Mouse (Mus musculus) T-helper 17 cell (primary cell): ENCODE data around the gene Fmnl2.

Experiments
- in situ Hi-C, 2 experiments: fragments of 300-600 bp; cut with MboI, MseI; formaldehyde crosslinking; loops; 1 replicate in 1 of 2; 2 replicates in 1 of 2; pipeline ENCODE4 v1.15.1; 2025; ENCODE audit warnings: high pct_unique_total_duplicates in 2 of 2

Fmnl2 gene

DNA sequence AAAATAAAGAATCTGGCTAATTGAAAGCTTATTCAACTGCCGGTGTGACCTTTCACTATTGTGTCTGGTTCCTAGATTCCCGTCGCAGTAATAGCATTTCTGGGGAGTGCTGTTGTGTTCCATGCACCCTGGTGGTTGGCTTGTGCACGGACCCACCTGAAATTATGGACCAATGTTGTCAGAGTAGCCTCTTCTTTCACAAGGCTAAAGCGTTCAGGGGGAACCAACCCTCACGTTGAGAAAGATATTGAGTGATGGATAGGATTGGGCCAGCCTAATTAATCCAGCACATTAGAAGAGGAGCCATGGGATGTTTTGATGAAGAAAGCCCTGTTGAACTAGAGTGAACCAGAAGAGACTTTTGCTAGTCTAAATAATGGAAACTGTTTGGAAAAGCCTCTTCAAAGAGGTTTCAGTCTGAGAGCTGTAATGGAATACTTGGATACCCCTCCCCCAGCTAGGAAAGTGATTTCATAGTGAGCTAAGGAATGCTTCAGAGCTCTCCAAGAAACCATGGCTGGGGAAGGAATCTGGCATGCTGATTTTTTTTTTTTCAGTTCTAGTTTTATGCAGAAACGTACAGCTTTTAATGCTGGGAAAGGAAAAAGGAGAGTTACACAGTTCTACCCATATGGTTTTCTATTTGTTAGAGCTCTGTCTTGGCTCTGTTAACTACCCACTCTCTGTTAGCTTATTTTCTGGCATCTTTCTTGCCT, 172.2 kb downstream of the Fmnl2 start:
- in situ Hi-C loops, result no loop called here

DNA sequence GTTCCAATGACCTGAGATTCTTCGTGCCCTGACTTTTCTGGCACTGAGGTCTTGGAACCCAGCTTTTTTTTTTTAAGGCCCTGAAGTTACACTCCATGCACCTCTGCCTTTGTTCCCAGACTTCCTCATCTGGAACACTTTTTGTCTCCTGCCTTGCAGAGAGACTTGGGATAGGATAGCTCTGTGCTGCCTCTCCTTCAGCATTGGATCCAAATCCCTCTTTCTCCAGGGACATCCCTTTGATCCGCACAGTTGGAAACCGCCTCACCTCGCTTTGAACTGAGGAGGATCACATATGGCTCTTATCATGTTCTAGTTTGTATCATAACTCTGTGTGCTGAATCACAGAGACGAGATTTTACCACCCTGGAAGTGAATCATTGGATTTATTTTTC, 172.8 kb downstream of the Fmnl2 start:
- in situ Hi-C loops, result no loop called here

GRCm38 (mm10) chr2:53038253-53038652, 180.6 kb downstream of the Fmnl2 start:
- in situ Hi-C loops, result no loop called here

DNA sequence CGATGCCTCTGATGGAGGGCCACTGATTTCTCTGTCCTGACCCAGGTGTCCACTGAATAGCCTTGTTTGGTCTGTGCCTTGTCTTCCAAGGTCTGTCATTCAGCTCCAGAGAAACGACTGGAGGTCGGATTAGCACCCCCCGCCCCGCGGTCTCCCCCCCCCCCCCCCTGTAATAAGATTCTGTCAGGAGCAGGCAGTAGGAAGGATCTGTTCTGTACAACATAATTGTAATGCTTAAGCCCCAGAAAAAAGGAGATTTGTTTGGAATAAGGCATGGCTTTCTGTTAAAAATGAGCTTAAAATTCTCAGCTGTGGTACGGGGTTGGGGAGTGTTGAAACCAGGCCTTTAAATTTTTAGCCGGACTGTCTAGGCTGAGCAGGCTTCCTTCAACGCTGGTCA, 181.1 kb downstream of the Fmnl2 start:
- in situ Hi-C loops, result no loop called here

DNA sequence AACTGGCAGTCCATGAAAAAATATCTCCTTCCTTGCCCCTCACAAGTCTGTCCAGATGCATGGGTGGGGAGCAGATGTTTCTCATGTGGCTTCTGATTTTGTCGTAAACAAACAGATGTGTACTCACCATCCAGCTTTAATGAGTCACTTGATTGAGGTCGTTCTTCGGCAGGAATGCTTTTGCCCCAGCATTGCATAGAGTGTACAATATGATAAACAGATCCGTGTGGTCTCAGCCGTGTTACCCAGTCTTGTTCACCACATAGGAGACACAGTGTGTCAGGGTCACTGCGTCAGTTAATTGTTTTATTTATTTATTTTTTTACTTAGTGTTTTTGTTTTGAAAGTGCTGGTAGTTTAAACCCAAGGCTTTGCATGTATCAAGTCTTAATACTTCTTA, 189.4 kb downstream of the Fmnl2 start:
- in situ Hi-C loops, result no loop called here

GRCm38 (mm10) chr2:53047749-53048387, 190.2 kb downstream of the Fmnl2 start:
- in situ Hi-C loops, result no loop called here

DNA sequence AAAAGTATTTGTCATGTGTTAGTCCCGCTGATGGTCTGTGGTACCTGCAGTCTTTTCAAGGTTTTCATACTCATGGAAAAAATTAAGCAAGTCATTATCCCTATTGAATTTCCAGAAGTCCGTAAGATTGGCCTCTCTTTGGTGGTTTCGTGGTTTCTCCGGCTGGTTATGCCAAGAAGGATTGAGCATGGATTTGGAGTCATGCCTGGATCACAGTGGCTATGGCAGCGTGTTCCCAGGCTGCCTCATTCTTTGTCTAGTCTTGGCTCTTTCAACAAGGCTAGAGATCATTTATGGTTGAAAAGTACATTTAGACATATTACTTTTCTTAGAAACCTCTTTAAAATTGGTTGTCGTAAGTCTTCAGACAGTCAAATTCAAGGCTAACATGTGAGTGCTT, 192.7 kb downstream of the Fmnl2 start:
- in situ Hi-C loops, result no loop called here

- in situ Hi-C loops, result no loop called here
Observed at GRCm38 (mm10) chr2:53051502-53051901, 193.8 kb downstream of the Fmnl2 start.

DNA sequence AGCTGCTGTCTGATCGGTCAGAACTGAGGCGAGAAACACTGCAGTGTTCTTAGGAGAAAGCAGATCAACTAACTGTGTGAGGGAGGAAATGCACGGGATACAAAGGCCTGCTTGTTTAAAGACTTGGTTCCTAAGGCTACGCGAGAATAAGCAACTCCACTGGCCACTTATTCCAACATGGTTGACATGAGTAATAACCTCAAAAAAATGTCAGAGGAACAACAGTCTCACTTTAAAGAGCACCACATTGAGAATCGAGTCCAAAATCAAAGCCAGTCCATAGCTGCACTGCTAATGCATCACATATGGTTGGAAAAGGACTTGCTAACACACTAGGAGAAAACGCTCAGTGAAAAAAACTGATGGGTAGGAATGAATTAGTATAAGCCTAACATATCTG, 196.1 kb downstream of the Fmnl2 start:
- in situ Hi-C loops, result no loop called here

GRCm38 (mm10) chr2:53056556-53056955, 198.9 kb downstream of the Fmnl2 start:
- in situ Hi-C loops, result no loop called here

DNA sequence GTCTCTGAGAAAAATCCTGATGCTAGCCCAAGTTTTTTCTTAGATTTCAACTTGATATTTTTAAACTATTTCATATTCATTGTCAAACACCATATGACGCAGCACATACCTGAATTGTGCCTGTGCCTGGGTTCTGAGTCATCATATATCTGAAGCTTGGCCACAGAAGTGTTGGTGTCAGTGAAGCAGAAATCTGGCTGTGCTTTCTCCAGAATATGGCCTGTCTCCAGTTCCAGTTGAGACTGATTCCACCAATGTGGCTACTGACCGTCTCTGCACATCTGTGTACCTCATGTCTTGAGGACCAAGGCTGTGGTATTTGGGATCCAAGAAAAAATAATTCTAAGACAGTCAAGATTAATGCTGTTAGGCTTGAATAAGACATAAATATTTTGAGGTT, 199.6 kb downstream of the Fmnl2 start:
- in situ Hi-C loops, result no loop called here

DNA sequence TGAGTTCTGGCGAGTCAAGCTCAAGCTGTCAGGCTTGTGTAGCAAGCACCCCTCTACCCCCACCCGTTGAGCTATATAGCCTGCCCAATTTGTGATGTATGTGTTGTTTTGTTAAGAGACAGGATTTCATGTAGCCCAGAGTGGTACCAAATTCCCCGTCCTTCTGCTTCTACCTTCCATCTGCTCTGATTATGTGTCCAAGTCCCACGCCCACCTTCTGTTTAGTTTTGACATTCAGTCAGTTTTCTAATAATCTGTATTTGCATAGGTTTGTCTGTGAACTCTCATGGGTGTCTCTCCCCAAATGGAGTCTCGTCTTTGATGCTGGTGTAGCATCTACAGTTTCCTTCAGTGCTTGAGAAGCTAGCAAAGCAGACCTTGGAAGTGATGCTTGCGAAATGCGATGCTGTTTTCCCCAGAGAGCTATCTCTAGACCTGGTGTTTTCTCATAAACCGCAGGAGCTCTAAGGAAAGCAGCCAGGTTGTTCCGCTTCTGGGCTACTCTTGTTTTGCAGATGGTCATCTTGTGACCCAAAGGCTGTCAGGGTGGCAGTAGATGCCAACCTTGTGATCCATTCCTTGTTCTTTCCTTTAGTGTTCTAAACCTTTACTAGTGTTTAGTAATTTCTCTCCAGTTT, 203.8 kb downstream of the Fmnl2 start:
- in situ Hi-C loops, result no loop called here

DNA sequence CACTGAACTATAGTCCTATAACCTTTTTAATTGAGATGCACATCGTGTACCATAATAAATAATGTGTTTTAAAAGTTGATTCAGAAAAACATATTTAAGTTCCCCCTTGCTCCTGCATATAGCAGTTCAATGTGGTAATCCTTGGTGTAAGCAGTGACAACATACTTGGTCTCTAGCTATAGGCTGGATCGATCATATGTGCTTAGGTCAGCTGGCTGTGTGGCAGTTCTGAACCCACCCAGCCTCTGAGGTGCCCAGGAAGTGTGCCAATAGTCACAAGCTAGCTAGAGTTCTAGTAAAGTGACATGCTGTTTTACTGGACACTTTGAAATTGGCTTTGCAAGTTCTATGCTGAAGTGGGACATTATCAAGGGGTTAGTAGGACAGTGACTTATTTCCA, 209.3 kb downstream of the Fmnl2 start:
- in situ Hi-C loops, result no loop called here

- in situ Hi-C loops, result loop anchor here in 1 of 2 experiments (5.0 kb wide), 1 partner anchor 308 kb away; no protein-coding TSS in a partner anchor
Observed at GRCm38 (mm10) chr2:53070607-53071006, 212.9 kb downstream of the Fmnl2 start.

DNA sequence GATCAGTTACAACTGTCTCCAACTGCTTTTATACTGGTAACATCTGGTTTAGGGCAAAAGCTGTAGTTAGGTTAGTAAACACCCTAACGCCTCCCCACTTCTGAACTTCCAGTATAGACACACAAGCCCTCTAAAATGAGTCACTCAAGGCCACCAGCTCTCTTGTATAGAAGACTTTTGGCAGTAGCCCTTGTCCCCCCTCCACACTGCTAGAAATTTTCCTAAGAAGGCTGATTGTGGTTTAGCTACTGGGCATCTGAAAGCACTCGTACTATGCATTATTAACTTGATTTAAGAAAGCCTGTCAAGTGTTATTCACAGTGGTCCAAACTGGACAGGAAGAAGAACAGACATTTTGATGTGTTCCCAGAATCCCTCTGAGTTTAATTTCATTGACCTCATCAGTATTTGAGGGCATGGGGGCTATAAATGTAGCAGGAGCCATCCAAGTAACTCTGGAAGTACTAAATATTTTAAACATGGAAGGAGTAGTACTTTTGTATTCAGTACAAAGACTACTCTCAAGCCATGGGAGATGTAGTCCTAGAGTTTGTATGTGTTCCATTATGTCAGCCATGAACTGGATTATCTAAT, 222.1 kb downstream of the Fmnl2 start:
- in situ Hi-C loops, result no loop called here

GRCm38 (mm10) chr2:53082045-53082444, 224.4 kb downstream of the Fmnl2 start:
- in situ Hi-C loops, result no loop called here

DNA sequence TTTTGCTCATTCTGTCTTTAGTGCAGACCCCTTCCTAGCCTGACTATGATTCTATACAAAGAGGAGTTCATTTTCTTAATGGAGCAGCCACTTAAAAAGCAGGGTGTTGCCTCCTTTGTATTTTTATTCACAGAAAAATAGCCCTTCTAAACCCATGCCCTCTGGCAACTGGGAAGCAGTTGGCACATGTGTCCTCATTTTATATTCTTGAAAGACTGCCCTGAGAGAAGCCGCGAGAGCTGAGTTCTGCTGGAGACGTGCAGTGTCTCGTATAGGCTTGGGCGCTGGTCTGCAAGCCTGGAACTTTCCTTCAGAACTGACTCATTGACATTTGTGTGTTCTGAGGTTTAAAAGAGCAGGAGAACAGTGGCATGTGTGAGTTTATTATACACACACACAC, 224.8 kb downstream of the Fmnl2 start:
- in situ Hi-C loops, result no loop called here

DNA sequence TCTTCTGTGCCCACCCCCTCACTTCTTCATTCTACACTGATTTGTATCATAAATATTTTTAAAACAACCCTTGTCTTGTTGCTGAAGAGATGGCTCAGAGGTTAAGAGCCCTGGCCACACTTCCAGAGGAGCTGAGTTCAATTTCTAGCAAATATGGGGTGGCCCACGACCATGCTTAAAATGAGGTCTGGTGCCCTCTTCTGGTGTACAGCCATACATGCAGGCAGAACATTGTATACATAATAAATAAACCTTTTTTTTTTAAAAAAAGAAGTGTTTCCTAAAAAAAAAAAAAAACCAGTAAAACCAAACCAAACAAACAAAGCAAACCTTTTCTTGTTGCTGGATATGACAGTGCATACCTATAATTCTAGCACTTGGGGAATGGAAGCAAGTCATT, 225.6 kb downstream of the Fmnl2 start:
- in situ Hi-C loops, result no loop called here

DNA sequence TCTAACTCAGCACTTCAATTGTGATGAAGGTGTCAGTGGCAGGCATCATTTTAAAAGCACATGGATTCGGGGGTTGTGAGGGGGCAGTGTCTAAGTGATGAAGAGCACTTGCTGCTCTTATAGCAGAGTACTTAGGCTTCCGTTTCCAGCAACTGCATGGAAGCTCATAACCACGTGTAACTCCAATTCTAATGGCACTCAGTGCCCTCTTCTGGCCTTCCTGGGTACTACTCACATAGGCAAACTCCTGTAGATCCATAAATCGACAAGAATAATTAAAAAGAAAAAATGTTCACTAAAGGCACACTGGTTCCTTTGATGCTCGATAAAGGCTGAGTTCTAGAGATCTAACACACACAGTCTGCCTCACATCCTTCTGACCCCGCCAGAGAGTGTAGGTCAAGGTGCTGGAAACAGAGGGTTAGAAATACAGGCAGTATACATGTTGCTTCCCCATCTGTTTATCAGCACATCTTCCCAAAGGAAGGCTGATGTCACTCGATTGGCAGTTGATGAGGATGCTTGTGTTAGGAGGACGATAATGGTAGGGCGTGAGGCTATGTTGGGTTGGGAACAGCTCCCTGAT, 228.1 kb downstream of the Fmnl2 start:
- in situ Hi-C loops, result loop anchor here in 1 of 2 experiments (5.0 kb wide), 1 partner anchor 323 kb away; no protein-coding TSS in a partner anchor

DNA sequence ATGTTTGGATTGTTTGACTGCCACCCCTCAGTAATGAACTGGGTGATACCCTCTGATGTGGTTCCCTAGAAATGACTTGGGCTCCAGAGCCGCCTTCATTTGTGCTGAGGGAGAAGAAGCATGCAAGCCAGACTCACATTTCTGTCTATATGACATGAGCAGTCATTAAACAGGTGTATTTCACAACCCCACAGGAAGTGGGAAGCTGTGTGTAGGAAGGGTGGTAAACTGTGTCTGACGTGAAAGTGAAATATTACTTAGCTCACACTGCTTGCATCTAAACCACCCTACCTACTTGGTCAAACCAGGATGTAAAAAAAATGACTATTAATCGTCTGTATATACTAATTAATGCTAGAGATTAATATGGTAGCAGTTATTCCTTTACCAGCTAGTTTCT, 231.1 kb downstream of the Fmnl2 start:
- in situ Hi-C loops, result loop anchor here in 1 of 2 experiments (5.0 kb wide), 1 partner anchor 326 kb away; no protein-coding TSS in a partner anchor

- in situ Hi-C loops, result no loop called here
Observed at GRCm38 (mm10) chr2:53095031-53095430, 237.4 kb downstream of the Fmnl2 start.

- in situ Hi-C loops, result no loop called here
Observed at GRCm38 (mm10) chr2:53095489-53095888, 237.8 kb downstream of the Fmnl2 start.
